Mouse (Mus musculus) stomach, postnatal 0 days (tissue): Measurements from ENCODE around the gene Hmox1.

Experiments
- CTCF ChIP-seq: IDR thresholded peaks from 2 replicates; pipeline ENCODE4 v1.5.1; 2016; ENCODE audit warnings: antibody characterized with exemption, low read depth, mild to moderate bottlenecking, moderate library complexity
- EP300 ChIP-seq: optimal IDR thresholded peaks from 2 replicates; pipeline ENCODE3; 2016; ENCODE audit warnings: antibody characterized with exemption

DNA sequence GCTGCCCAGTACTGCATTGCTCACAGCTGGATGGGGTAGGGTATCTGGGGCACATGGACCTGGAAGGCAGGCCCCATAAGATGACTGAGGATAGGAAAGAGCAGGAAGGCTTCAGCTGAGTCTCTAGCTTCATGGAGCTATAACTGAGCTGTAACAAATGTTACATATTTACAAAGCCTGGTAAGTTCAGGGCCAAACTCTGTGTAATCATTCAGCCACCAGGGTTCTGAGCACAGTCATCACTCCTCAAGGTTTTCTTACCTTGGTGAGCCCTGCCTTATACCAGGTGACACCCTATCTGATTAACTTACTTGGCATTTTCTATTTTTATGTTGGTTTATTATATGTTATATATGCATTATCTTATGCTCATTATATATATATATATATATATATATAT, 6.3 kb upstream of the Hmox1 start:
- TF ChIP-seq CTCF (no peak), EP300 (no peak)
